Mouse (Mus musculus): Measurements from ENCODE around the gene Tfdp2.

- TF ChIP-seq CTCF (IDR thresholded peaks at IDR 0.05; ENCODE audit: control insufficient read depth, insufficient read depth, low read length) (no peak), POLR2A (IDR thresholded peaks at IDR 0.05; ENCODE audit: borderline replicate concordance, control insufficient read depth, low read depth, low read length) (no peak)
Observed at GRCm38 (mm10) chr9:96259753-96260520, 63.9 kb downstream of the Tfdp2 start.
